ENCODE assay signal across 7 mouse cellular contexts in genomic region chr2:181591528-181592085, GRCm38 (mm10). TPM values are rescaled to one million over a fixed set of nuclear protein-coding genes. Genes with fewer than 3 reads are reported as not detected.
A peak's percentile ranks its signal among the peaks of the same experiment; 100 is the strongest.
DNase-seq lines count a peak whose midpoint lies in the region; ATAC-seq and TF ChIP-seq lines count a peak whose summit lies in the region.

Prpf6 (plus strand) TSS chr2:181591868.

- peak; percentile 67 for DNase-seq in CD4-positive, CD25-positive, alpha-beta regulatory T cell, adult 2 months (ENCODE audit: low read depth, low spot score)
- DNase-seq in G1E (ENCODE audit: low spot score): no peak
- no peak for DNase-seq in heart, postnatal 0 days (ENCODE audit: low spot score)
- no peak for DNase-seq in layer of hippocampus, adult 2 months (ENCODE audit: low spot score in 2 of 2)
- peak; percentile 43 to 45 for DNase-seq in thymus, postnatal 10 days (ENCODE audit: low spot score in 2 of 2)

- H3K27ac ChIP-seq in heart, postnatal 0 days (ENCODE audit: low read depth): peak within 1 kb of the TSS; percentile 80
- peak within 1 kb of the TSS; percentile 95 for H3K27ac ChIP-seq in layer of hippocampus, adult 2 months
- H3K27ac ChIP-seq in macrophage: no peak within 1 kb of the TSS

- H3K4me3 ChIP-seq in G1E (ENCODE audit: low read depth, low read length): peak within 1 kb of the TSS; percentile 80
- peak within 1 kb of the TSS; percentile 81 for H3K4me3 ChIP-seq in heart, postnatal 0 days (ENCODE audit: low read depth, low read length)
- peak within 1 kb of the TSS; percentile 77 for H3K4me3 ChIP-seq in layer of hippocampus, adult 2 months
- peak within 1 kb of the TSS; percentile 45 for H3K4me3 ChIP-seq in macrophage (ENCODE audit: inconsistent target)

- TF ChIP-seq CTCF in G1E (IDR thresholded peaks at IDR 0.05; ENCODE audit: low read depth, low read length): no peak
- TF ChIP-seq CTCF in heart, postnatal 0 days (IDR thresholded peaks at IDR 0.05; ENCODE audit: low read depth): no peak
- TF ChIP-seq CTCF in layer of hippocampus, adult 2 months (conservative IDR thresholded peaks at IDR 0.05): no peak

- no peak for ATAC-seq in G1E (ENCODE audit: extremely low read depth, insufficient number of reproducible peaks, low FRiP score, poor library complexity, severe bottlenecking)
- ATAC-seq in erythroblast, adult 5-6 weeks (replicated peaks; ENCODE audit: low FRiP score, poor library complexity, severe bottlenecking): no peak
- no peak for ATAC-seq in heart, postnatal 0 days (ENCODE audit: insufficient read depth, low read depth)

- peaks cover 48% of the 10 kb centered on the region for H3K4me1 ChIP-seq in G1E (ENCODE audit: insufficient read depth, low read depth, low read length)
- peaks cover 16% of the 10 kb centered on the region for H3K4me1 ChIP-seq in heart, postnatal 0 days (ENCODE audit: control insufficient read depth, insufficient read depth)

- 15% methylated on average over 5 of the region's 5 CpGs for WGBS in heart, postnatal 0 days
- WGBS in macrophage (ENCODE audit: missing documents): 25% methylated on average over 5 of the region's 5 CpGs

- H3K36me3 ChIP-seq in G1E (replicated peaks): peaks cover 64% of the 10 kb centered on the region
- peaks cover 32% of the 10 kb centered on the region for H3K36me3 ChIP-seq in heart, postnatal 0 days (replicated peaks; ENCODE audit: control insufficient read depth, insufficient read depth, low read length)
- peaks cover 20% of the 10 kb centered on the region for H3K36me3 ChIP-seq in macrophage (ENCODE audit: inconsistent target)

- H3K9me3 ChIP-seq in G1E (replicated peaks): no peaks in the 10 kb centered on the region
- H3K9me3 ChIP-seq in heart, postnatal 0 days (replicated peaks; ENCODE audit: control insufficient read depth, low read length): no peaks in the 10 kb centered on the region

- peak within 1 kb of the TSS; percentile 89 for H3K9ac ChIP-seq in heart, postnatal 0 days (replicated peaks; ENCODE audit: low read depth, low read length)

- H3K79me2 ChIP-seq in macrophage (ENCODE audit: inconsistent target): no peaks in the 10 kb centered on the region

- H3K4me2 ChIP-seq in heart, postnatal 0 days (ENCODE audit: low read depth, low read length): peak within 1 kb of the TSS; percentile 87

- no peak for TF ChIP-seq EP300 in heart, postnatal 0 days (IDR thresholded peaks at IDR 0.05; ENCODE audit: low read depth)

- H3K27me3 ChIP-seq in G1E (ENCODE audit: insufficient read depth, low read length): no peaks in the 10 kb centered on the region
- no peaks in the 10 kb centered on the region for H3K27me3 ChIP-seq in heart, postnatal 0 days (ENCODE audit: control insufficient read depth, insufficient read depth, low read length)

RNA-seq across cellular contexts. Expression of gene Prpf6, which starts in this region (rescaled TPM):
- total RNA-seq in G1E (2014; fragmentation: Nextera tagmentation): 53.1 and 60.8 TPM in 2 replicates
- 76.4 and 91.9 TPM in 2 replicates for total RNA-seq in G1E (2017)
- 20.3 and 27.8 TPM in 2 replicates for polyA plus RNA-seq in G1E (2012)
- total RNA-seq in erythroblast, adult 5-6 weeks (2015; ENCODE audit: low replicate concordance): 9.2 and 16.9 TPM in 2 replicates
- 21.0 and 30.1 TPM in 2 replicates for total RNA-seq in erythroblast, adult 5-6 weeks (2017; ENCODE audit: low replicate concordance)
- 18.5 and 23.4 TPM in 2 replicates for total RNA-seq in heart, postnatal 0 days (2014; rRNA removed; ENCODE audit: low replicate concordance)
- 30.7 and 31.8 TPM in 2 replicates for polyA plus RNA-seq in heart, postnatal 0 days (2015; fragmentation: Nextera tagmentation; extraction: Ambion mirVana)
- total RNA-seq in layer of hippocampus, adult 2 months (2021): 10 to 100 TPM; 57.2 to 57.3 TPM
- 100 to 1,000 TPM in 2 of 26 experiments, 10 to 100 TPM in 24; 38.7 to 108 (median 60.6) TPM for total RNA-seq in macrophage (2018; cell fraction: chromatin; rRNA removed)
- total RNA-seq in macrophage (2018; cell fraction: cytosol; rRNA removed): 10 to 100 TPM; 28.1 to 46.4 (median 36.0) TPM
- 10 to 100 TPM; 31.5 to 58.8 (median 42.5) TPM for total RNA-seq in macrophage (2018; cell fraction: nucleus; rRNA removed)
- 34.2 to 55.4 TPM (median 34.6 TPM) in 3 replicates for polyA plus RNA-seq in macrophage (2018)

Comparison
In these comparisons a context has a peak if more than half of its experiments do, and no peak if none do; other contexts are left out.
1. DNase-seq: peak in CD4-positive, CD25-positive, alpha-beta regulatory T cell, adult 2 months (single experiment) and thymus, postnatal 10 days (2 of 2); none in G1E (single experiment), heart, postnatal 0 days (single experiment) and layer of hippocampus, adult 2 months (0 of 2).
2. Peak in every context shown above with its lines, with median percentiles within 50 percentile points of each other: H3K4me3 ChIP-seq.